Mouse (Mus musculus) megakaryocyte, embryonic 14.5 days (primary cell): Measurements from ENCODE around the gene Phkg2.

Experiments used
- FLI1 ChIP-seq: IDR thresholded peaks from 2 replicates; pipeline ENCODE4 v1.6.1; 2012; ENCODE audit warnings: low read length, inconsistent platforms, mixed read lengths
- GATA1 ChIP-seq: IDR thresholded peaks from 3 replicates; pipeline ENCODE4 v1.6.1; 2012; ENCODE audit warnings: mixed read lengths, low read length, inconsistent platforms, borderline replicate concordance

DNA sequence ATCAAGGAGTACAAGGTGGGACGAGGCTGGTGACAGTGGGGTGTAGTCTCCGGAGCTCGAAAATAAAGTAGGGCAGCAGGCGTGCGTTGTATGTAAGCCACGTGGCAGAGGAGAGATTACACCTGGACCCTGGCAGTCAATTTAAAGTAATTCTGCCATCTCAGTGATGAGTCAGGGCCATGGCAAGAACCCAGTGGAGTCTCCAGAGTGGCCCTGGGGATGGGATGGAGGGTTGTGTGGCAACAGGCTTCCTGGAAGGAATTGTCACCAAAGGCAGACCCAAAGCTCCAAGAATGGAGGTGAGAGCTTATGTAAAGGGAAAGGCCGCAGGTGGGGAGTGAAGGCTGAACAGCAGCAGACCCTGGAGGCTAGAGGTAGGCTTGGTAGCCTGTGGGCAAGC is 27.5 kb downstream of the Phkg2 start:
- TF ChIP-seq GATA1 (no peak), FLI1 (no peak)
